Mouse (Mus musculus): ENCODE measurements around the gene Gm15114. TPM values are rescaled to one million over a fixed set of nuclear protein-coding genes. Genes with fewer than 3 reads are reported as not detected.

Gm15114 gene
- polyA plus RNA-seq (2015; fragmentation: Nextera tagmentation; extraction: Ambion mirVana) = not detected in 2 replicates

GRCm38 (mm10) chrX:148488649-148489048 is at the start of gene Gm15114:
TSS of gene Gm15114 (plus strand) at chrX:148488949.

Other genes starting within 250 kb of the Gm15114 start
- gene Gm8334, start 126.2 kb downstream of the Gm15114 start, polyA plus RNA-seq (2015; fragmentation: Nextera tagmentation; extraction: Ambion mirVana) = not detected in 2 replicates
- not detected in 2 replicates for gene Gm15127, start 174.6 kb downstream of the Gm15114 start, polyA plus RNA-seq (2015; fragmentation: Nextera tagmentation; extraction: Ambion mirVana)